ENCODE assay signal across 21 mouse cellular contexts in the genomic region with DNA sequence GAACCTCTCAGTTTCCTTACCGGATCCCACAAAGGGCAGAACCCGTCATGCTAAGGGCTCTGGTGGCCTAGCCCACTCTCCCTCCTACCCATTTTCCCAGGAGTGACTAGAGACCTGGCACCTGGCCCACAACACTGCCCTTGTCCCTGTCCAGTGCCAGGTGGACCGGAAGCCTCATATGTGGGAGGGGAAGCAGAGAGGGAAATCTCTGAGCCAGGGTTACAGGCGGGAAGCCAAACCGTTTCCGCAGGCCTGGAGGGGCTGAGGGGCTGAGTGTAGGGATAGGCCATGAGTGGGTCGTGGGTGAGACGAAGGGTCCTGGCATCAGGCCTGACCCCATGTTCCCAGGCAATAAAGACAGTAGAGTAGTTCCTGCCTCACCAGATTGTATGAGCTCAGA. TPM values are rescaled to one million over a fixed set of nuclear protein-coding genes. Genes with fewer than 3 reads are reported as not detected.
DNase-seq lines count a peak whose midpoint lies in the region; ATAC-seq lines count a peak whose summit lies in the region.
"Had no signal": no experiment of that assay in that cellular context is flagged by ENCODE, and none has a peak within 500 bp of the region (broad histone marks: within the 10 kb centered on the region; RNA-seq: fewer than 3 reads in every experiment).

No protein-coding gene starts in this region.

- DNase-seq in gastrocnemius, postnatal 10 days, result peak; percentile 36
- no peak for DNase-seq in gastrocnemius, postnatal 4 days (ENCODE audit: low spot score in 2 of 2)
- DNase-seq in kidney, postnatal 25 days, result peak; percentile 74 to 80
- DNase-seq in cerebellum, adult 18-20 months, result peak; percentile 70 to 74
- peak; percentile 45 to 47 for DNase-seq in heart, postnatal 36 days
- DNase-seq in right cerebral cortex, adult 2 months (ENCODE audit: low spot score in 2 of 2), result no peak
- DNase-seq in right cerebral cortex, postnatal 4 days, result no peak
- DNase-seq: adrenal gland, adult 8-10 months; B cell, adult 2 months; retina, postnatal 1 day; thymus, postnatal 4 days had no signal

- no peak overlapping the region for H3K9ac ChIP-seq in kidney, embryonic 14.5 days (ENCODE audit: low read depth, low read length)
- H3K9ac ChIP-seq: embryonic facial prominence, embryonic 12.5 days; lung, embryonic 15.5 days had no signal

- H3K4me2 ChIP-seq in kidney, embryonic 14.5 days (replicated peaks; ENCODE audit: low read depth, low read length), result no peak overlapping the region
- H3K4me2 ChIP-seq: embryonic facial prominence, embryonic 12.5 days; lung, embryonic 15.5 days had no signal

- H3K4me3 ChIP-seq in kidney, embryonic 14.5 days (ENCODE audit: low read length), result no peak overlapping the region
- H3K4me3 ChIP-seq: embryonic facial prominence, embryonic 12.5 days; left cerebral cortex, adult 2 months; lung, embryonic 15.5 days; megakaryocyte, embryonic 14.5 days had no signal

- peaks cover 24% of the 10 kb centered on the region; the same call in 1 of the 2 replicates for H3K36me3 ChIP-seq in kidney, embryonic 14.5 days (ENCODE audit: control insufficient read depth, insufficient read depth, low read length)
- H3K36me3 ChIP-seq: lung, embryonic 15.5 days had no signal

- WGBS in kidney, embryonic 14.5 days, result 83% methylated on average over 8 of the region's 8 CpGs

- no peaks in the 10 kb centered on the region for H3K9me3 ChIP-seq in kidney, embryonic 14.5 days (ENCODE audit: control insufficient read depth, low read length)
- H3K9me3 ChIP-seq: embryonic facial prominence, embryonic 12.5 days; lung, embryonic 15.5 days; megakaryocyte, embryonic 14.5 days had no signal

- no peaks in the 10 kb centered on the region for H3K27me3 ChIP-seq in kidney, embryonic 14.5 days (ENCODE audit: control insufficient read depth, insufficient read depth, low read length)
- H3K27me3 ChIP-seq: embryonic facial prominence, embryonic 12.5 days; lung, embryonic 15.5 days; megakaryocyte, embryonic 14.5 days had no signal

- H3K4me1 ChIP-seq in kidney, embryonic 14.5 days (ENCODE audit: control insufficient read depth, insufficient read depth, low read length), result 0 out of 2 replicates have a peak, but pooled peaks cover 3% of the 10 kb centered on the region

- intact Hi-C loops in heart, postnatal 36 days (cut with DNase I), result no loop called here

- no peak for ATAC-seq in kidney, embryonic 14.5 days (ENCODE audit: low FRiP score, low TSS enrichment)
- ATAC-seq: hindbrain, postnatal 0 days had no signal

- H3K27ac ChIP-seq in kidney, embryonic 14.5 days (ENCODE audit: low read depth, low read length), result no peak overlapping the region
- H3K27ac ChIP-seq: embryonic facial prominence, embryonic 12.5 days; hindbrain, postnatal 0 days; left cerebral cortex, adult 2 months; lung, embryonic 15.5 days; stomach, postnatal 0 days had no signal

RNA-seq across cellular contexts. Expression of a gene that starts 1.0 kb away (rescaled TPM):
- total RNA-seq in gastrocnemius, postnatal 10 days (2021), result 10 to 100 TPM; 59.7 to 66.0 TPM
- 10 to 100 TPM; 57.4 to 63.6 TPM for total RNA-seq in gastrocnemius, postnatal 4 days (2021)
- polyA plus RNA-seq in kidney, embryonic 14.5 days (2014; fragmentation: Nextera tagmentation; extraction: Ambion mirVana), result 7.0 and 8.7 TPM in 2 replicates
- 100 to 1,000 TPM; 108 to 116 TPM for total RNA-seq in heart, postnatal 36 days (2021)

RNA-seq across cellular contexts. Expression of a gene that starts 11.6 kb away (rescaled TPM):
- total RNA-seq in gastrocnemius, postnatal 10 days (2021), result 10 to 100 TPM; 31.7 to 42.6 TPM
- total RNA-seq in gastrocnemius, postnatal 4 days (2021), result 10 to 100 TPM; 48.8 to 55.1 TPM
- polyA plus RNA-seq in kidney, embryonic 14.5 days (2014; fragmentation: Nextera tagmentation; extraction: Ambion mirVana), result 15.6 and 20.0 TPM in 2 replicates
- total RNA-seq in heart, postnatal 36 days (2021), result 10 to 100 TPM; 18.7 to 21.7 TPM

RNA-seq across cellular contexts. Expression of a gene that starts 23.0 kb away (rescaled TPM):
- total RNA-seq in gastrocnemius, postnatal 10 days (2021), result not detected
- not detected for total RNA-seq in gastrocnemius, postnatal 4 days (2021)
- polyA plus RNA-seq in kidney, embryonic 14.5 days (2014; fragmentation: Nextera tagmentation; extraction: Ambion mirVana), result 0.14 TPM in 1 of 2 replicates, not detected in the other
- not detected for total RNA-seq in heart, postnatal 36 days (2021)
- total RNA-seq: adrenal gland, adult 8-10 months; liver, adult 2 months had no signal
- polyA plus RNA-seq: heart, embryonic 14.5 days; liver, adult 2 months; spleen, adult 2 months; stomach, postnatal 0 days had no signal

RNA-seq across cellular contexts. Expression of a gene that starts 23.1 kb away (rescaled TPM):
- 1,000 to 10,000 TPM; 1,275 to 1,593 TPM for total RNA-seq in gastrocnemius, postnatal 10 days (2021)
- total RNA-seq in gastrocnemius, postnatal 4 days (2021), result 100 to 1,000 TPM; 892 to 897 TPM
- polyA plus RNA-seq in kidney, embryonic 14.5 days (2014; fragmentation: Nextera tagmentation; extraction: Ambion mirVana), result 22.1 and 25.5 TPM in 2 replicates
- 100 to 1,000 TPM; 631 to 727 TPM for total RNA-seq in heart, postnatal 36 days (2021)

RNA-seq across cellular contexts. Expression of a gene that starts 23.9 kb away (rescaled TPM):
- total RNA-seq in gastrocnemius, postnatal 10 days (2021), result not detected
- not detected for total RNA-seq in gastrocnemius, postnatal 4 days (2021)
- 1.8 and 2.3 TPM in 2 replicates for polyA plus RNA-seq in kidney, embryonic 14.5 days (2014; fragmentation: Nextera tagmentation; extraction: Ambion mirVana)
- total RNA-seq in heart, postnatal 36 days (2021), result under 1 TPM in 1 of 2 experiments, not detected in 1; 0.43 TPM
- total RNA-seq: liver, adult 2 months had no signal
- polyA plus RNA-seq: heart, embryonic 14.5 days; liver, adult 2 months had no signal

Comparison
In these comparisons a context has a peak if more than half of its experiments do, and no peak if none do; other contexts are left out.
1. DNase-seq: peak in gastrocnemius, postnatal 10 days (single experiment), kidney, postnatal 25 days (2 of 2), cerebellum, adult 18-20 months (2 of 2) and heart, postnatal 36 days (2 of 2); none in gastrocnemius, postnatal 4 days (0 of 2), right cerebral cortex, adult 2 months (0 of 2) and right cerebral cortex, postnatal 4 days (single experiment).